Mouse (Mus musculus): Measurements from ENCODE around the gene Selenom. TPM values are rescaled to one million over a fixed set of nuclear protein-coding genes. Genes with fewer than 3 reads are reported as not detected.
A peak's percentile ranks its signal among the peaks of the same experiment; 100 is the strongest.

Selenom gene
- polyA plus RNA-seq, 1 experiment from 2014 or later, result 119 TPM

- Histone ChIP-seq H3K9ac (ENCODE audit: low read length) (peak overlapping the region; percentile 56), H3K9me3 (replicated peaks; ENCODE audit: control insufficient read depth, low read length) (no peaks in the 10 kb centered on the region), H3K36me3 (ENCODE audit: control insufficient read depth, insufficient read depth) (no peaks in the 10 kb centered on the region), H3K4me3 (ENCODE audit: low read length) (no peak overlapping the region), H3K4me2 (ENCODE audit: low read depth, low read length) (peak overlapping the region; percentile 45), H3K4me1 (ENCODE audit: control insufficient read depth, insufficient read depth, low read length) (peaks cover 24% of the 10 kb centered on the region), H3K27me3 (ENCODE audit: control insufficient read depth, insufficient read depth, low read length) (no peaks in the 10 kb centered on the region), H3K27ac (ENCODE audit: low read length) (peak overlapping the region; percentile 89)
- WGBS, result 42% methylated on average over 8 of the region's 8 CpGs
- ATAC-seq (replicated peaks; ENCODE audit: extremely low read depth, insufficient read depth, low FRiP score), result peak; percentile 83
Observed at GRCm38 (mm10) chr11:3509181-3510085, 5.1 kb upstream of the Selenom start.

GRCm38 (mm10) chr11:3510321-3510720 lies 4.2 kb upstream of the Selenom start:
- WGBS, result 72% methylated on average over 2 of the region's 2 CpGs
- Histone ChIP-seq H3K27me3 (ENCODE audit: control insufficient read depth, insufficient read depth, low read length) (no peaks in the 10 kb centered on the region), H3K36me3 (ENCODE audit: control insufficient read depth, insufficient read depth) (no peaks in the 10 kb centered on the region), H3K4me2 (ENCODE audit: low read depth, low read length) (no peak overlapping the region), H3K9me3 (replicated peaks; ENCODE audit: control insufficient read depth, low read length) (no peaks in the 10 kb centered on the region), H3K27ac (ENCODE audit: low read length) (peak overlapping the region; percentile 12; the same call in 1 of the 2 replicates), H3K9ac (ENCODE audit: low read length) (no peak overlapping the region), H3K4me1 (ENCODE audit: control insufficient read depth, insufficient read depth, low read length) (peaks cover 19% of the 10 kb centered on the region), H3K4me3 (ENCODE audit: low read length) (no peak overlapping the region)
- no peak for ATAC-seq (replicated peaks; ENCODE audit: extremely low read depth, insufficient read depth, low FRiP score)

GRCm38 (mm10) chr11:3513291-3513690 lies 1.2 kb upstream of the Selenom start:
- Histone ChIP-seq H3K9ac (ENCODE audit: low read length) (no peak overlapping the region), H3K9me3 (replicated peaks; ENCODE audit: control insufficient read depth, low read length) (no peaks in the 10 kb centered on the region), H3K4me1 (ENCODE audit: control insufficient read depth, insufficient read depth, low read length) (peaks cover 32% of the 10 kb centered on the region), H3K27ac (ENCODE audit: low read length) (no peak overlapping the region), H3K4me2 (ENCODE audit: low read depth, low read length) (no peak overlapping the region), H3K27me3 (ENCODE audit: control insufficient read depth, insufficient read depth, low read length) (no peaks in the 10 kb centered on the region), H3K4me3 (ENCODE audit: low read length) (no peak overlapping the region), H3K36me3 (ENCODE audit: control insufficient read depth, insufficient read depth) (no peaks in the 10 kb centered on the region)
- WGBS, result 76% methylated on average over 6 of the region's 6 CpGs
- no peak for ATAC-seq (replicated peaks; ENCODE audit: extremely low read depth, insufficient read depth, low FRiP score)

- Histone ChIP-seq H3K4me2 (ENCODE audit: low read depth, low read length) (peak overlapping the region; percentile 77), H3K27me3 (ENCODE audit: control insufficient read depth, insufficient read depth, low read length) (no peaks in the 10 kb centered on the region), H3K36me3 (ENCODE audit: control insufficient read depth, insufficient read depth) (0 out of 2 replicates have a peak, but pooled peaks cover 2% of the 10 kb centered on the region), H3K9me3 (replicated peaks; ENCODE audit: control insufficient read depth, low read length) (no peaks in the 10 kb centered on the region), H3K4me3 (ENCODE audit: low read length) (peak overlapping the region; percentile 66), H3K4me1 (ENCODE audit: control insufficient read depth, insufficient read depth, low read length) (peaks cover 22% of the 10 kb centered on the region), H3K9ac (ENCODE audit: low read length) (peak overlapping the region; percentile 76), H3K27ac (ENCODE audit: low read length) (0 out of 2 replicates have a peak overlapping the region, but pooled peaks have one; percentile 3)
- ATAC-seq (replicated peaks; ENCODE audit: extremely low read depth, insufficient read depth, low FRiP score), result 0 out of 2 replicates have a peak, but pooled peaks have one; percentile 7
- whole genome bisulfite sequencing, result 8% methylated on average over 4 of the region's 4 CpGs
Observed at GRCm38 (mm10) chr11:3515216-3515615, 732 bp downstream of the Selenom start.

- 78% methylated on average over 4 of the region's 4 CpGs for WGBS
- Histone ChIP-seq H3K9me3 (replicated peaks; ENCODE audit: control insufficient read depth, low read length) (no peaks in the 10 kb centered on the region), H3K4me2 (ENCODE audit: low read depth, low read length) (peak overlapping the region; percentile 77), H3K4me3 (ENCODE audit: low read length) (peak overlapping the region; percentile 66), H3K36me3 (ENCODE audit: control insufficient read depth, insufficient read depth) (peaks cover 5% of the 10 kb centered on the region; the same call in 1 of the 2 replicates), H3K9ac (ENCODE audit: low read length) (no peak overlapping the region), H3K27me3 (ENCODE audit: control insufficient read depth, insufficient read depth, low read length) (no peaks in the 10 kb centered on the region), H3K4me1 (ENCODE audit: control insufficient read depth, insufficient read depth, low read length) (peaks cover 22% of the 10 kb centered on the region), H3K27ac (ENCODE audit: low read length) (no peak overlapping the region)
- ATAC-seq (replicated peaks; ENCODE audit: extremely low read depth, insufficient read depth, low FRiP score), result no peak
Observed at GRCm38 (mm10) chr11:3515637-3516036, 1.2 kb downstream of the Selenom start.

- peaks cover 8% of the 10 kb centered on the region; the same call in 1 of the 2 replicates for H3K36me3 ChIP-seq (ENCODE audit: control insufficient read depth, insufficient read depth)
- 81% methylated on average over 5 of the region's 5 CpGs for WGBS
- ATAC-seq (replicated peaks; ENCODE audit: extremely low read depth, insufficient read depth, low FRiP score), result no peak
- no peak overlapping the region for H3K9ac ChIP-seq (ENCODE audit: low read length)
- H3K4me2 ChIP-seq (ENCODE audit: low read depth, low read length), result peak overlapping the region; percentile 77
- H3K4me1 ChIP-seq (ENCODE audit: control insufficient read depth, insufficient read depth, low read length), result peaks cover 22% of the 10 kb centered on the region
- no peak overlapping the region for H3K27ac ChIP-seq (ENCODE audit: low read length)
- H3K4me3 ChIP-seq (ENCODE audit: low read length), result no peak overlapping the region
- no peaks in the 10 kb centered on the region for H3K27me3 ChIP-seq (ENCODE audit: control insufficient read depth, insufficient read depth, low read length)
- no peaks in the 10 kb centered on the region for H3K9me3 ChIP-seq (replicated peaks; ENCODE audit: control insufficient read depth, low read length)
Observed at GRCm38 (mm10) chr11:3516121-3516520, 1.6 kb downstream of the Selenom start.

- 2% methylated on average over 50 of the region's 50 CpGs for WGBS
- Histone ChIP-seq H3K9ac (ENCODE audit: low read length) (peak overlapping the region; percentile 54), H3K36me3 (ENCODE audit: control insufficient read depth, insufficient read depth) (peaks cover 13% of the 10 kb centered on the region), H3K4me1 (ENCODE audit: control insufficient read depth, insufficient read depth, low read length) (peaks cover 22% of the 10 kb centered on the region), H3K27ac (ENCODE audit: low read length) (no peak overlapping the region), H3K4me2 (ENCODE audit: low read depth, low read length) (peak overlapping the region; percentile 71), H3K27me3 (ENCODE audit: control insufficient read depth, insufficient read depth, low read length) (no peaks in the 10 kb centered on the region), H3K9me3 (replicated peaks; ENCODE audit: control insufficient read depth, low read length) (no peaks in the 10 kb centered on the region), H3K4me3 (ENCODE audit: low read length) (peak overlapping the region; percentile 43)
- 0 out of 2 replicates have a peak, but pooled peaks have one; percentile 23 for ATAC-seq (replicated peaks; ENCODE audit: extremely low read depth, insufficient read depth, low FRiP score)
Observed at GRCm38 (mm10) chr11:3516859-3517845, 2.7 kb downstream of the Selenom start.

- no peak overlapping the region for H3K27ac ChIP-seq (ENCODE audit: low read length)
- no peaks in the 10 kb centered on the region for H3K9me3 ChIP-seq (replicated peaks; ENCODE audit: control insufficient read depth, low read length)
- H3K4me1 ChIP-seq (ENCODE audit: control insufficient read depth, insufficient read depth, low read length), result peaks cover 22% of the 10 kb centered on the region
- H3K4me3 ChIP-seq (ENCODE audit: low read length), result peak overlapping the region; percentile 43; the same call in 1 of the 2 replicates
- WGBS, result 43% methylated on average over 13 of the region's 13 CpGs
- no peaks in the 10 kb centered on the region for H3K27me3 ChIP-seq (ENCODE audit: control insufficient read depth, insufficient read depth, low read length)
- H3K9ac ChIP-seq (ENCODE audit: low read length), result peak overlapping the region; percentile 54; the same call in 1 of the 2 replicates
- peaks cover 20% of the 10 kb centered on the region for H3K36me3 ChIP-seq (ENCODE audit: control insufficient read depth, insufficient read depth)
- peak overlapping the region; percentile 71 for H3K4me2 ChIP-seq (ENCODE audit: low read depth, low read length)
- ATAC-seq (replicated peaks; ENCODE audit: extremely low read depth, insufficient read depth, low FRiP score), result no peak
Observed at GRCm38 (mm10) chr11:3517846-3518732, 3.6 kb downstream of the Selenom start.
